Mouse (Mus musculus): ENCODE results near the gene Carhsp1. TPM values are rescaled to one million over a fixed set of nuclear protein-coding genes. Genes with fewer than 3 reads are reported as not detected.

Gene Carhsp1
- polyA plus RNA-seq, 1 experiment, result 80.6 TPM

DNA sequence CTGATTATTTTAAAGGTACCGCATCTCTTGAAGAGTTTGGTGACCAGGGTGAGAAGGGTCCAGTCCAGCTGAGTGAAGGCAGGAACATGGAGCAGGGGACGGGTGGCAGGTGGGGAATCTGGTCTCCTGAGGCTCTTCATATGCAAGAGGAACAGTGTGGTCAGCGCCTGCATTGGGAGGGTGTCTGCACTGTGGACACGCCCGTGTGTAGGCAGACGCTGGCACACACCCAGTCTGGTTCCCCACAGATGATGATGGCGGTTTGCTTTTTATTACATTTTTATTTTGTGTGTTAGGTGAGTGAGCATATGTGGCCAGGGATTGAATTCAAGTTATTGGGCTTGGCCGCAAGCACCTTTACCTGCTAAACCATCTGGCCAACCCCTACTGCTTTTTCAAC is 3.6 kb upstream of the Carhsp1 start:
- Histone ChIP-seq H3K27me3 (ENCODE audit: control insufficient read depth, insufficient read depth, low read length) (no peaks in the 10 kb centered on the region), H3K4me3 (ENCODE audit: control insufficient read depth, low read depth, low read length) (no peak overlapping the region), H3K4me1 (ENCODE audit: control insufficient read depth, insufficient read depth, low read length) (peaks cover 17% of the 10 kb centered on the region), H3K27ac (ENCODE audit: control insufficient read depth, insufficient read depth, low read depth, low read length) (no peak overlapping the region), H3K36me3 (ENCODE audit: control insufficient read depth, insufficient read depth, low read length) (no peaks in the 10 kb centered on the region)
- no peak for TF ChIP-seq POLR2A (IDR thresholded peaks at IDR 0.05; ENCODE audit: control insufficient read depth, low read depth, low read length)
- no peak for TF ChIP-seq CTCF (IDR thresholded peaks at IDR 0.05; ENCODE audit: control insufficient read depth, insufficient read depth, insufficient replicate concordance, low read depth, low read length)

DNA sequence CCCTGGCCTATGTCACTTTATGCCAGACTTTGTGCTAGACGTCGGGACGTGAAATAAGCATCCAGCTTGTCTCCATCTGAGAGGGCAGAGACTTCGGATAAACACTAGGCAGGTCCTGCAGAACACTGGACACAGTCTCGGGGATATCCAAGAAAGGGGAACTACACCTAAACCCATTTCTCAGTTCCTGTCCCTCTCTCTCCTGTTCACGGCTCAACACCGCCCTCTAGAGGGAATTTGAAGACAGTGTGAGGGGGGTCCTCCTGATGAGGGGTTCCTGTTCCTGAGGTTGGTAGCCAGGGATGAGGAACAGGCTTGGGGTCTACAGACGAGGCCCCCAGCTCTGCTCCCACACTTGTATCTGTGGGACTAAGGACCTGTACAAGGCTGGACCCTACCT is 2.2 kb upstream of the Carhsp1 start:
- H3K4me1 ChIP-seq (ENCODE audit: control insufficient read depth, insufficient read depth, low read length), result peaks cover 17% of the 10 kb centered on the region
- H3K36me3 ChIP-seq (ENCODE audit: control insufficient read depth, insufficient read depth, low read length), result no peaks in the 10 kb centered on the region
- peak overlapping the region; percentile 11; the same call in 1 of the 2 replicates for H3K4me3 ChIP-seq (ENCODE audit: control insufficient read depth, low read depth, low read length)
- H3K27me3 ChIP-seq (ENCODE audit: control insufficient read depth, insufficient read depth, low read length), result no peaks in the 10 kb centered on the region
- H3K27ac ChIP-seq (ENCODE audit: control insufficient read depth, insufficient read depth, low read depth, low read length), result no peak overlapping the region
- TF ChIP-seq CTCF (IDR thresholded peaks at IDR 0.05; ENCODE audit: control insufficient read depth, insufficient read depth, insufficient replicate concordance, low read depth, low read length) (peak; percentile 47; the same call in 1 of the 2 replicates), POLR2A (IDR thresholded peaks at IDR 0.05; ENCODE audit: control insufficient read depth, low read depth, low read length) (no peak)

DNA sequence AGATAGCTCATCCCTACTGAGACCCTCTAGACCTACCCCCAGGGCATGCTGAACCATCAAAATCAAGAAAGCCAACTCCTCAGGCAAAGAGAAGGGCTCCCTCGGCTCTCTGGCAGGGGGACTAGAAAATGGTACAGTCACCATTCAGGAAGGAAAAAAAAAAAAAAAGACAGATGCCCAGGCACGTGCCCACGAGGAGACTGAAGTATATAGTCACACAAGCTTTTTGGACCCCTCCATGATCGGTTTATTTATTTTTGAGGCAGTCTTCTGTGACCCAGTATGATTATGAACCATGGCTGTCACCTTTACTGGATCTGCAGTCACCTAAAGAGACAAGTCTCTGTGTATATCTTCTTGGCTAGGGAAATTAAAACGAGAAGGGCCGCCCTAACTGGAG is 1.4 kb upstream of the Carhsp1 start:
- peaks cover 17% of the 10 kb centered on the region for H3K4me1 ChIP-seq (ENCODE audit: control insufficient read depth, insufficient read depth, low read length)
- TF ChIP-seq POLR2A (IDR thresholded peaks at IDR 0.05; ENCODE audit: control insufficient read depth, low read depth, low read length) (no peak), CTCF (IDR thresholded peaks at IDR 0.05; ENCODE audit: control insufficient read depth, insufficient read depth, insufficient replicate concordance, low read depth, low read length) (no peak)
- no peaks in the 10 kb centered on the region for H3K27me3 ChIP-seq (ENCODE audit: control insufficient read depth, insufficient read depth, low read length)
- H3K4me3 ChIP-seq (ENCODE audit: control insufficient read depth, low read depth, low read length), result no peak overlapping the region
- H3K27ac ChIP-seq (ENCODE audit: control insufficient read depth, insufficient read depth, low read depth, low read length), result no peak overlapping the region
- no peaks in the 10 kb centered on the region for H3K36me3 ChIP-seq (ENCODE audit: control insufficient read depth, insufficient read depth, low read length)

DNA sequence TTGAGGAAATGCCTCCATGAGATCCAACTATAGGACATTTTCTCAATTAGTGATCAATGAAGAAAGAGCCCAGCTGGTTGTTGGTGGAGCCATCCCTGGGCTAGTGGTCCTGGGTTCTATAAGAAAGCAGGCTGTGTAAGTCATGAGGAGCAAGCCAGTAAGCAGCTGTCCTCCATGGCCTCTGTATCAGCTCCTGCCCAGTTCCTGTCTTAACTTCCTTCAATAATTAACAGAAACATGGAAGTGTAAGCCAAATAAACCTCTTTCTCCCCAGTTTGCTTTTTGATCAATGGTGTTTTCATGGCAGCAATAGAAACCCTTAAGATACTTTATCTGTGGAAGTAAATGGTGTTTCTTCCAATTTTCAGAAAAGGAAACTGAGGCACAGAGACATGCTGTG is 856 bp upstream of the Carhsp1 start:
- TF ChIP-seq CTCF (IDR thresholded peaks at IDR 0.05; ENCODE audit: control insufficient read depth, insufficient read depth, insufficient replicate concordance, low read depth, low read length) (no peak), POLR2A (IDR thresholded peaks at IDR 0.05; ENCODE audit: control insufficient read depth, low read depth, low read length) (no peak)
- Histone ChIP-seq H3K4me1 (ENCODE audit: control insufficient read depth, insufficient read depth, low read length) (peaks cover 16% of the 10 kb centered on the region), H3K36me3 (ENCODE audit: control insufficient read depth, insufficient read depth, low read length) (no peaks in the 10 kb centered on the region), H3K27ac (ENCODE audit: control insufficient read depth, insufficient read depth, low read depth, low read length) (no peak overlapping the region), H3K4me3 (ENCODE audit: control insufficient read depth, low read depth, low read length) (no peak overlapping the region), H3K27me3 (ENCODE audit: control insufficient read depth, insufficient read depth, low read length) (no peaks in the 10 kb centered on the region)

DNA sequence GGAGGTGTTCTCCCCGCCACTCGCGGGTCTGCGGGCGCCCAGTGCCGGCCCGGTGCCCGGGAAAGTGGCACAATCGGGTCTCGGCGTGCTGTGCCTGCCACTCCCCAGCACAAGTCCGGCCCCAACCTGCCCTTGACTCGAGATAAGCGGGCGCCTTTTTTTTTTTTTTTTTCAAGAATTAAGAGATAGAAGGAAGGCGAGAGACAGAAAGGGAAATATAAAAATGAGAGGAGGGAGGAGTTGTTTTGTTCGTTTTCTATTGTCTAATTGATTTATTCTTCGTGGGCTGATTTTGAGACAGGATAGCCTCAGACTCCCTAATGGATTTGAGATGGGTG is 364 bp upstream of the Carhsp1 start:
- Histone ChIP-seq H3K27me3 (ENCODE audit: control insufficient read depth, insufficient read depth, low read length) (no peaks in the 10 kb centered on the region), H3K27ac (ENCODE audit: control insufficient read depth, insufficient read depth, low read depth, low read length) (no peak overlapping the region), H3K4me1 (ENCODE audit: control insufficient read depth, insufficient read depth, low read length) (peaks cover 18% of the 10 kb centered on the region), H3K4me3 (ENCODE audit: control insufficient read depth, low read depth, low read length) (peak overlapping the region; percentile 91), H3K36me3 (ENCODE audit: control insufficient read depth, insufficient read depth, low read length) (no peaks in the 10 kb centered on the region)
- TF ChIP-seq POLR2A (IDR thresholded peaks at IDR 0.05; ENCODE audit: control insufficient read depth, low read depth, low read length), result no peak
- TF ChIP-seq CTCF (IDR thresholded peaks at IDR 0.05; ENCODE audit: control insufficient read depth, insufficient read depth, insufficient replicate concordance, low read depth, low read length), result no peak

DNA sequence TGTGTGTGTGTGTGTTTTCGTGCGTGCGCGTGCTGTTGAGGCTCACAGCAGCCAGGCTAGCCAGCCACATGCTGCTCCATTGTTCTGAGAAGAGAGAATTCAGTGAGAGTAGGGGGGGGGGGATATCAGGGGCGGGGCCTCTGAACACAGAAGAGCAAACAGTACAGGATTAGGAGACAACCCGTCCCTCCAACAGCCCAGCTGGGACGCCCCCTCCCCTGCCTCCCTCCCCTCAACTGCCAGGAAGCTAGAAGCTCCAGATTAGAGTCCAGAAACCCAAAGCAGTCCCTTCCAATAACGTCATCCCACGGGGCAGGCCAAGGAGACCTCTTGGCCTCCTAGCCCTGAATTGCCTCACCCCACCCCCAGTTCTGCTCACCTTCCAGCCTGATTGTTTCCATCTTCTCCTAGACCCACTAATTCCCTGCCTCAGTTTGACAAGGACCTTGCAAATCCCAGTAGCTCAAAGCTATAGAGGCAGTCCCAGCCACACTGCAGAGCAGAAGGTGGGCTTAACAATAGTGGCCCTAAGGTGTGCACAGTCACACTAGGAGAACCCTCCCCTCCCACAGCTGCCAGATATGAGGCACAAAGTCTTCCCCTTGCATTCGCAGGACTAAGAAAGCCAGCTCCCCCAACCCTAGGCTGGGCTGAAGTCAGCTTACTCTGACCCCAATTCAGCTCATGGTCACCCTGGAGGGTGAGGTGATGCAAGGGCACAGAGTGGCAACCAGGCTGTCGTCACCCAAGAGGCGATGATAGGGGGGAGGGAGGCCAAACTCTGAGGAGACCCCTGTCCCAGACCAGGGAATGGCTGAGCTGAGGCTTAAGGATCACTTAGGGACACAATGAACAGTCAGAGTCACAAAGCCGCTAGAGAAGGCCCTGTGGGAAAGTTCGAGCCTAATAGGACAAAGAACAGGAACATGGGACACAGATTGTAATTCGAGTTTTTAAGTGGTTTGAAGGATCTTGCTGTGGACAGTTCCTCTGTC is 1.6 kb downstream of the Carhsp1 start:
- Histone ChIP-seq H3K4me1 (ENCODE audit: control insufficient read depth, insufficient read depth, low read length) (peaks cover 26% of the 10 kb centered on the region), H3K27ac (ENCODE audit: control insufficient read depth, insufficient read depth, low read depth, low read length) (no peak overlapping the region), H3K36me3 (ENCODE audit: control insufficient read depth, insufficient read depth, low read length) (no peaks in the 10 kb centered on the region), H3K4me3 (ENCODE audit: control insufficient read depth, low read depth, low read length) (no peak overlapping the region), H3K27me3 (ENCODE audit: control insufficient read depth, insufficient read depth, low read length) (no peaks in the 10 kb centered on the region)
- TF ChIP-seq POLR2A (IDR thresholded peaks at IDR 0.05; ENCODE audit: control insufficient read depth, low read depth, low read length) (no peak), CTCF (IDR thresholded peaks at IDR 0.05; ENCODE audit: control insufficient read depth, insufficient read depth, insufficient replicate concordance, low read depth, low read length) (no peak)

DNA sequence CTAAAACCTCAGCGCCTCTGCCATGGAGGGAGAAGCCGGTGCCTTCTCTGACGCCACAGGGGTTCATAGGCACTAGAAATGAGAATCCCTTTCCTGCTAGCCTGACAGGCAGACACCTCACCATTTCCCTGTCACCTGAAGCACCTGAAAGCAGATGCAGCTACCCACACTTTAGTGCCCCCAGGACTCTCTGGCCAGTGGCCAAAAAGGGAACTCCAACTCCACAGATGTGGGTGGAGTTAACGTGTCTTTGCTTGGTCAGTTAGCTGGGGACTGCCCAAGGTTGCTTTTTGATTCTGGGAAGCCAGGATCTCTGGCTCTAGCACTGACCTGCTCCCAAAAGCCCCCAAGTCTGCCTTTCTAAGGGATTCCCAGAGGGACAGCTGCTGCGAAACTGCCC is 2.5 kb downstream of the Carhsp1 start:
- Histone ChIP-seq H3K27ac (ENCODE audit: control insufficient read depth, insufficient read depth, low read depth, low read length) (no peak overlapping the region), H3K4me1 (ENCODE audit: control insufficient read depth, insufficient read depth, low read length) (peaks cover 26% of the 10 kb centered on the region), H3K36me3 (ENCODE audit: control insufficient read depth, insufficient read depth, low read length) (no peaks in the 10 kb centered on the region), H3K4me3 (ENCODE audit: control insufficient read depth, low read depth, low read length) (no peak overlapping the region), H3K27me3 (ENCODE audit: control insufficient read depth, insufficient read depth, low read length) (no peaks in the 10 kb centered on the region)
- TF ChIP-seq POLR2A (IDR thresholded peaks at IDR 0.05; ENCODE audit: control insufficient read depth, low read depth, low read length), result no peak

Data from testis, adult 2 months (tissue).